Mouse (Mus musculus): ENCODE results near the gene Klhdc9.
"Not testable (repeated sequence)": the region's sequence is repeated elsewhere in the genome, so short reads cannot be mapped to it uniquely, and the experiment has no call there.

Gene Klhdc9

GRCm38 (mm10) chr1:171356814-171357213, 3.8 kb downstream of the Klhdc9 start:
- no peak for DNase-seq (ENCODE audit: low read depth, low spot score)

GRCm38 (mm10) chr1:171355812-171356340, 4.7 kb downstream of the Klhdc9 start:
- no peak for DNase-seq (ENCODE audit: low read depth, low spot score)

GRCm38 (mm10) chr1:171349210-171349609, 11.4 kb downstream of the Klhdc9 start:
- no peak for DNase-seq (ENCODE audit: low read depth, low spot score)

GRCm38 (mm10) chr1:171348665-171349064, 11.9 kb downstream of the Klhdc9 start:
- no peak for DNase-seq (ENCODE audit: low read depth, low spot score)

- peak; percentile 12 for DNase-seq (ENCODE audit: low read depth, low spot score)
Measured at GRCm38 (mm10) chr1:171346095-171346450, 14.5 kb downstream of the Klhdc9 start.

GRCm38 (mm10) chr1:171345225-171346094, 15.1 kb downstream of the Klhdc9 start, which contains the start of the genes Nit1 and Pfdn2:
TSS of gene Nit1 (minus strand) at chr1:171345646.
TSS of gene Pfdn2 (plus strand) at chr1:171345670.
- DNase-seq (ENCODE audit: low read depth, low spot score), result peak; percentile 92

GRCm38 (mm10) chr1:171344715-171345114, 15.9 kb downstream of the Klhdc9 start:
- no peak for DNase-seq (ENCODE audit: low read depth, low spot score)

- no peak for DNase-seq (ENCODE audit: low read depth, low spot score)
Measured at GRCm38 (mm10) chr1:171343922-171344677, 16.5 kb downstream of the Klhdc9 start.

- no peak for DNase-seq (ENCODE audit: low read depth, low spot score)
Measured at GRCm38 (mm10) chr1:171342262-171343207, 18.1 kb downstream of the Klhdc9 start.

GRCm38 (mm10) chr1:171330216-171330560, 30.4 kb downstream of the Klhdc9 start:
- no peak for DNase-seq (ENCODE audit: low read depth, low spot score)

- peak; percentile 93 for DNase-seq (ENCODE audit: low read depth, low spot score)
Measured at GRCm38 (mm10) chr1:171329433-171330215, 31.0 kb downstream of the Klhdc9 start.

GRCm38 (mm10) chr1:171328839-171329432, 31.7 kb downstream of the Klhdc9 start, which contains the start of gene Dedd:
TSS of gene Dedd (plus strand) at chr1:171329145.
- peak; percentile 89 for DNase-seq (ENCODE audit: low read depth, low spot score)

- peak; percentile 34 for DNase-seq (ENCODE audit: low read depth, low spot score)
Measured at GRCm38 (mm10) chr1:171328244-171328643, 32.4 kb downstream of the Klhdc9 start.

- not testable (repeated sequence) for DNase-seq (ENCODE audit: low read depth, low spot score)
Measured at GRCm38 (mm10) chr1:171326588-171326987, 34.0 kb downstream of the Klhdc9 start.

- DNase-seq (ENCODE audit: low read depth, low spot score), result no peak
Measured at GRCm38 (mm10) chr1:171325571-171325970, 35.0 kb downstream of the Klhdc9 start.

- no peak for DNase-seq (ENCODE audit: low read depth, low spot score)
Measured at GRCm38 (mm10) chr1:171322012-171322411, 38.6 kb downstream of the Klhdc9 start.

GRCm38 (mm10) chr1:171321415-171321814, 39.2 kb downstream of the Klhdc9 start:
- DNase-seq (ENCODE audit: low read depth, low spot score), result peak; percentile 17

- no peak for DNase-seq (ENCODE audit: low read depth, low spot score)
Measured at GRCm38 (mm10) chr1:171320151-171320550, 40.4 kb downstream of the Klhdc9 start.

GRCm38 (mm10) chr1:171319748-171320147, 40.9 kb downstream of the Klhdc9 start:
- no peak for DNase-seq (ENCODE audit: low read depth, low spot score)

GRCm38 (mm10) chr1:171309321-171309720, 51.3 kb downstream of the Klhdc9 start:
- DNase-seq (ENCODE audit: low read depth, low spot score), result no peak

Data from mesoderm, embryonic 11.5 days (tissue).